Mouse (Mus musculus) telencephalon, adult 2 months (tissue): ENCODE data around the gene Stpg3.

Experiments used
- DNase-seq: peaks from one replicate; pipeline ENCODE4 v3.0.0-alpha.2; 2011; ENCODE audit warnings: low read depth, low spot score

The Stpg3 gene

GRCm38 (mm10) chr2:25210686-25211085 is 3.8 kb downstream of the Stpg3 start:
- no peak for DNase-seq

- no peak for DNase-seq
Measured at GRCm38 (mm10) chr2:25207593-25207992, 6.8 kb downstream of the Stpg3 start.

- DNase-seq = no peak
Measured at GRCm38 (mm10) chr2:25203631-25204214, 10.7 kb downstream of the Stpg3 start.

DNA sequence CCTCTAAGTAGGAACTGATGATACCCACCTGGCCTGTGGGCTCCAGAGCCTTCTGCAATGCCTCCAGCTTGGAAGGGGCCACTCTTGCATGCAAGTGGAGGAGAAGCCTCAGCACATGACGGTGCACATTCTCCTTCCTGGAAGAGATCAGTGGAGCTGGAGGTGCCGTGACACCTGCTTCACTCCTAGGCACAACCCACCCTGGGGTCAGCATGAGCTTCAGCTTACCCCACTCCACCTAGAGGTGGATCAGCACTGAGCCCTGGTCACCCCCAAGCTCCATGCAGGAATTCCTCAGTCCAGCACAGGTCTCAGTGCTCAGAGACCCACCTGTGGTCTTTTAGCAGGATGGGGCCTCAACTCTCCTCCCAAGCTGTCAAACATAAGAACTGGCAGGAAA is 13.8 kb downstream of the Stpg3 start:
- no peak for DNase-seq

GRCm38 (mm10) chr2:25197946-25198345 is 16.5 kb downstream of the Stpg3 start:
- no peak for DNase-seq

DNA sequence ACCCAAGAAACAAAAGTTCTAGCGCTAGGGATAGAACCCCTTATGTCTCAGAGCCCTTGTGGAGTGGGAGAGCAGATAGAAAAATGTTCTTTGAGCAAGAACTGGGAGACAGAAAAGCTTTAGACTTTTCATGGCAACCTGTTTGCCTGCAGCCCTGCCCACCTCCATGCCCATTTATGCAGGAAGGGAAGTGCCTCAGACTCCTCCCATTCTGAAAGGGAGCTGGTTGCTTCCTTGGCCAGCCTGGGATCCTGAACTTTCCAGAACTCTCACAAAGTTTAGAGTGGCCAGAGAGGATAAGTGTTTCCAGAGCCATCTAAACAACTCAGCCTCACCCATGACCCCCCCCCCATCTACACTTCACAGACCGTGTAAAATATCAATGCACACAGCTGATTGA is 17.2 kb downstream of the Stpg3 start:
- DNase-seq = no peak

GRCm38 (mm10) chr2:25196172-25196954 is 18.1 kb downstream of the Stpg3 start, which contains the start of gene Tor4a:
Tor4a (minus strand) TSS chr2:25196886.
- no peak for DNase-seq

- no peak for DNase-seq
Measured at GRCm38 (mm10) chr2:25195211-25196156, 19.0 kb downstream of the Stpg3 start.

DNA sequence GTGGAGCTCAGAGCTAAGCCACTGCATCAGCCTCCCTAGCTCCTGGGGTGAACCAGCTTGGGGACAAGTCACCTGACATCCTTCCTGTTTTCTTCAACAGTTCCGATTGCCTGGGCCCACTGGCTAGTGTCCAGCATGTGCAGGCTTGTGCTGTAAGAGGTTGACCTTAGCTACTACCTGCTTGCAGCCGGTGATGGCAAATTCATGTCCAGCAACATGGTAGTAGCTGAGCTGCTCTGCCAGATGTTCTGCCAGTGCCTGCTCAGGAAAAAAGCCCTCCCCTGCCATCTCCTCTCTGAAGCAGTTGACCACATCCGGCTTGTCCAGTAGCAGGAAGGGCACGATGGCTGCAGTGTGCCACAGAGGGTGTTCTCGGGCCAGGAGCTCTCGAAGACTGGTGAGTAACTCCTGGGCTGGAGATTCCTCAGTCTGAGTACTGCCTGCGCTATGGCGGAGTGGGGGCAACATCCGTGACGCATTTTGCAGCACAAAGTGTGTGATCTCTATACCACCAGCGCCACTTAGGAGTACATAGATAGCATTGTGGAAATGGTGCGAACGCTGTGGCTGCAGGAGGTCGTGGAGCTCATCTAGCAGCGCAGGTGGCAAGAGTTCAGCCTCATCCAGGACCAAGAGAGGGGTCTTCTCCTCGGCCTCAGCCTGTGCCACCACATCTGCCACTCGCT is 19.8 kb downstream of the Stpg3 start:
- DNase-seq = no peak

- DNase-seq = no peak
Measured at GRCm38 (mm10) chr2:25194006-25194405, 20.4 kb downstream of the Stpg3 start.

DNA sequence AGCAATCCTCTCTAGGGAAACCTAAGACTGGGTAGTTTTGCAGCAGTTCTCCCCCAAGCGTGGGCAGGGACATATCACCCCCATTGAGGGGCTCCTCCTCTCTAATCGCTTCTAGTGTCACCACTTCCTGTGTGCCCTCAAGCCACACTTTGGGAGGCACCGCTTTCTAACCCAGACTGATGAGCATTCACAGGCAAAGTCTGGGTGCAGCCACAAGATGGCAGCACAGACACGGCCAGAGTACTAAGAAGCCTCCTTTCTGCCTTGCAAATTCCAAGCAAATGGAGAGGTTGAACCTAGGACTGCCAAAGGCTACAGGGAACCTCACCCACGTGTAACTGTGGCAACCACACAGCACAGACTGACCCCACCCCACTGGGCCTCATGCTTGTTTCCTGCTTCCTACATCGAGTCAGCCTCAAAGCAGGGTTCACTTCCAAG is 21.1 kb downstream of the Stpg3 start:
- peak; percentile 66 for DNase-seq

GRCm38 (mm10) chr2:25187841-25188240 is 26.6 kb downstream of the Stpg3 start:
- DNase-seq = no peak

- DNase-seq = no peak
Measured at GRCm38 (mm10) chr2:25186575-25186930, 27.9 kb downstream of the Stpg3 start.

GRCm38 (mm10) chr2:25185625-25186574 is 28.5 kb downstream of the Stpg3 start:
- no peak for DNase-seq

DNA sequence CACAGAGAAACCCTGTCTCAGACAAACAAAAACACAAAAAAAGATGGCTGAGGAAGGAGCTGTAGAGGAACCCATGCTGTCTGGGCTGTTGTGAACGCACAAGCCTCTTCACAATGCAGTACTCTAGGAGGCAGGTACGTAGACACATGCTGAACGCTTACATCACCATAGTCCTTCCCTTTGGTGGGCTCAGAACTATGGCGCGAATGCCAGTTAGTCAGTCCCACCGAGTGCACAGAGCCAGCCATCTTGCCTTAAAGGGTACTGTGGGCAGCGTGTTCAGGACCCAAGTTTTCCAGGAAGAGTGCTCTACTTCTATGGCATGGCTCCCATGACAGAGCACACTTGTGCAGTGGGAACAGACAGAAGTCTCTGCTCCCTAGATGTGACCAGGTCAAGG is 29.9 kb downstream of the Stpg3 start:
- DNase-seq = no peak

GRCm38 (mm10) chr2:25183336-25183735 is 31.1 kb downstream of the Stpg3 start:
- no peak for DNase-seq

DNA sequence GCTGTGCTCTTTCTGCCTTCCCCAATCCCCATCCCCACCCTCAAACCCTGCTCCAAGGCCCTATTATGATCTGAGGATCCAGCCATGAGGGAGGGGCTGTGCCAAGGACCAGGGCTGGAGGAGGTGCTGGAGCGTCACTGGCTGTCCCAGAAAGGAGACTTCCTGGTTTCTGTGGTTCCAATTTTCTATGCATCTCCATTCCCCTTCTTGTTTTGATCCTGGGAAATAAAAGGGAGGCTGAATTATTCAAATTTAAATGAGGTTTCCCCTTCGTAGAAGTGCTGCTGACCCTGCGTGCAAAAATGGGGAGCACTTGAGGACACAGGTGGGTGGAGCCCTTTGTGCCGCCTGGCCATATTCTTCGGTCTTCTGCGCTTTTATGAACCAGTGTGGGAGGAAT is 31.8 kb downstream of the Stpg3 start:
- DNase-seq = no peak

GRCm38 (mm10) chr2:25181891-25182397 is 32.5 kb downstream of the Stpg3 start:
- no peak for DNase-seq

GRCm38 (mm10) chr2:25180973-25181890 is 33.2 kb downstream of the Stpg3 start:
- no peak for DNase-seq
